Mouse (Mus musculus) naive thymus-derived CD4-positive, alpha-beta T cell, adult 2 months (primary cell): ENCODE data around the gene Trim66.

Experiments
- DNase-seq: peaks from one replicate; pipeline ENCODE4 v3.0.0-alpha.2; 2011; ENCODE audit warnings: low read depth

The Trim66 gene

GRCm38 (mm10) chr7:109508034-109508433, at the start of gene Trim66:
TSS of gene Trim66 (minus strand) at chr7:109508134.
- no peak for DNase-seq

- DNase-seq = no peak
These were observed 38.8 kb upstream of the Trim66 start for GRCm38 (mm10) chr7:109546726-109547125.

DNA sequence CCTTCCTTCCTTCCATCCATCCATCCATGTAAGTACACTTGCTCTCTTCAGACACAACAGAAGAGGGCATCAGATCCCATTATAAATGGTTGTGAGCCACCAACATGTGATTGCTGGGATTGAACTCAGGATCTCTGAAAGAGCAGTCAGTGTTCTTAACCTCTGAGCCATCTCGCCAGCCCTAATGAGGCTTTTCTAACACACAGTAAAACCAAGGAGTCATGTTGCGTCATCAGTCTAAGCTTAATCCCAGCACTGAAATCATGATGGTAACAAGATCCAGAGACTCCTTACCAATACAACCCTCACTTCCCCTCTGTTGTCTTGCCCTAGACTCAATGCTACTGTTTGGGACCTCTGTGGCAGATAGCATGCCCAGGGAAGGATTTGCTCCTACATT, 38.3 kb upstream of the Trim66 start:
- DNase-seq = no peak

DNA sequence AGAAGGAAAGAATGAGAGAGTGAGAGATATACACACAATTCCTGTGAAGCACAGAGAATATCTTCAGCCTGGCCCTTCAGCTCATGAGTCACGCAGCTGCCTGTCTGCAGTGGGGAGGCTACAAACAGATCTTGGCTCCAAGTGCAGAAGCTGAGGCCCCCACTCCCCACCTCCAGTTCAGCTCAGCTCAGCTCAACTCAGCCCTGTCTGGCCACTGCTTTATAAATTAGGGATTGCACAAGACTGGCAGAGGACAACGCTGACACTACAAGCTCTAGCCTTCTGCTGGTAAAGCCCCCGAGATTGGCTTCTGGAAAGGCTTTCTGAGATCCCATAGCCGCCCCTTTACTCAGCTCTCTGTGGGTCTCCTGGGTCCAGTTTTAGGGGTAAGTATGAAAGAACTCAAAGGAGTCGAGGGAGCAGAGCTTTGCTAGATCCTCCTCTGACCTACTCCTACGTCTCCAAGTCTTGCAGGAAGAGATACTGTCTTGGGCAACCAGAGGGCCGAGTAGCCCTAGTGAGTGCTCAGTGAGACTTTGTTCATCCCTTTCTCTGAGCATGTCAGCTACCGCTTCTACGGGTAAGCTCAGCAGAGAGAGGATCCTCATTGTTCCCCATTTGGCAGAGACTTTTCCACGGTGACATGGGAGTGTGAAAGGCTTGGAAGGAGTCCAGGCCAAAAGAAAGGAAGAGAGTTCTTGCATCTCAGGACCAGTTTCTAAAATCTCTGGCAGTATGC, 37.5 kb upstream of the Trim66 start:
- DNase-seq = no peak

GRCm38 (mm10) chr7:109544792-109545191, 36.9 kb upstream of the Trim66 start:
- no peak for DNase-seq

GRCm38 (mm10) chr7:109542364-109542628, 34.4 kb upstream of the Trim66 start:
- no peak for DNase-seq

DNA sequence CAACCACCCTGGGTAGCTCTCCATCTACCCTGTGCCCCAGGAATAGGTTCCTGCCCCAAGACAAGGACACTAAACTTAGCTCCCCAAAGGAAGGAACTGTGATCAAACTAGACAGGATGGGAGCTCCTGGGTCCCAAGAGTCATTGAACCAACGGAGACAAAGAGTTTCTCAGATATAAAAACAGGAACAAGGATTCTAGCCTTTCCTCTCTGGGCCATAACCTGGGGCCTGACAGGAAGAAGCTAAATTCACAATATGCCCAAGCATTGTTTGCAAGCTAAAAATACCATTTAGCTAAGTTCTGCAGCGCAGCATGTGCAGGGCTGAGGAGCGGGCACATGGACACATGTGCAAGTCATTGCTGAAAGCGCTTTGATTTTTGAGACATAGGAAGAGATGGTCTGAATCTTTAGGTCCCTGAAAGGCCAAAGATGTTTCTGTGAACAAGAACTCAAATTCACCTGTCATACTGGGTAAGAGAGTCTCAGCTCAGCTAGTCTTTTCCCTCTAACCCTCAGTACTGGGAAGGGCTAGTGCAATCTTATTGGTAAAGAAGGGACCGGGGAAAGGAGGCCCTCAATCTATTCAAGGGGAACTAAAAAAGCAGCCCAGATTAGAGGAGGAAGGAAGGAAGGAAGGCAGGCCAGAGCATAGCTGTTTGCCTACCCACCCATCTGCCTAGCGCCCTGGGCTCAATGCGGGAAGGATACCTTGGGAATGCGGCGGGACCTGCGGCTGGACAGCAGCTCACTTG, 33.9 kb upstream of the Trim66 start:
- no peak for DNase-seq

DNA sequence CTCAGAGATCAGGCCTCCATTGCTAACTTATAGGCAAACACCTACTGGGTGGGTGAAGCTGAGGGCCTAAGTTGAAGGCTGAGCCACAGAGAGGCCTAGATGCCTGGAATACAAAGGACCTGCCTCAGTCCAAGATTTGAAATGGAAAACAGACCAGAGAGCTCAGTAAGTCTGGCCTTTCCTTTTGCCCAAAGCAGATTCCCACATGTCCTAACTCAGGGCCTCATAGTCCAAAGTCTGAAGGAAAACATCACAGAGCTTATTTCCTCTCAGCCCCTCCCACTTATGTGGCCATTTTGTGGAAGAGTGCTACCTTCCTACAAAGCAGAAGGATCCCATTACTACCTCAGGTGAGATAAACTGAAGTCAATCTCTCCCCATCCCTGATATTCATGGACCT, 33.0 kb upstream of the Trim66 start:
- DNase-seq = no peak

DNA sequence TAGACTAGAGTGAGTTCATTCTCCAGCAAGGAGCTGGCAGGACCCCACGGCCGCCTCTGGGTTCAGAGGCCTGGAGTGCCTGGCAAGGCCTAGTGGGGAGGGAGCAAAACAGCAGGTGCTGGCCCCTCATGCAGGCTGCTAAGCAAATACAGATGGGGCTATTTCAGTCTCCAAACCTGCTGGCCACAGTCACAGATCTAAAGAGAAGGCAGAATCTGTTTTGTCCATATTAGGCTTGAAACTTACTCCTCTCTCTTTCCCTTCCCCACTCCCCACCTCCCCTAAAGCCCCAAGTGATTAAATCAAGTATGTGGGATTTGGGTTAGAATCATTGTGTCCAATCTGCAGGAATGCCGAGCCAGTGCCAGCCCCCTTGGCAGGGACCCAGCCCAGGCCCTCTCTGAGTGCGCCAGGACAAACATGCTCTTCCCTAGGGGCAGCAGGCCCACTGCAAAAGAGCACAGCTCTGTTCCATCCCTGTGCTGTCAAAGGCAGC, 28.6 kb upstream of the Trim66 start:
- DNase-seq = no peak

DNA sequence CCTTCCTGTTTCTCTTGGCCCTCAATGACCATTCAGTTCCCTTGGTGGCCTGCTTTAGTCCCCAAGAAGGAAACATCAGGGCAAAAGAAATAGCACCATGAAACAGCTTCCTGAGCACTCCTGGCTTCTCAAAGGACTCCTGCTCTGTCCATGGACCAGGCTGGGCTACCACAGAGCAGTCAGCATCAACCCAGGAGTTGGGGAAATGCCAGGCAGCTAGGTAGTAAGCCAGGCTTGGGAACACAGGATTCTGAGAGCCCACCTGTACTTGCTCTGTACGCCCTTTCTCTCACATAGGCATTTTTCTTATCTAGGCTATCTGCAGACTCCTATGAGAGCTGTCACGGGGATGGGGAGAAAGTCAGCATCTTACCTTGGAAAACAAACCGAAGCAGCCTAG, 27.0 kb upstream of the Trim66 start:
- DNase-seq = no peak

GRCm38 (mm10) chr7:109533888-109534287, 26.0 kb upstream of the Trim66 start:
- DNase-seq = no peak

DNA sequence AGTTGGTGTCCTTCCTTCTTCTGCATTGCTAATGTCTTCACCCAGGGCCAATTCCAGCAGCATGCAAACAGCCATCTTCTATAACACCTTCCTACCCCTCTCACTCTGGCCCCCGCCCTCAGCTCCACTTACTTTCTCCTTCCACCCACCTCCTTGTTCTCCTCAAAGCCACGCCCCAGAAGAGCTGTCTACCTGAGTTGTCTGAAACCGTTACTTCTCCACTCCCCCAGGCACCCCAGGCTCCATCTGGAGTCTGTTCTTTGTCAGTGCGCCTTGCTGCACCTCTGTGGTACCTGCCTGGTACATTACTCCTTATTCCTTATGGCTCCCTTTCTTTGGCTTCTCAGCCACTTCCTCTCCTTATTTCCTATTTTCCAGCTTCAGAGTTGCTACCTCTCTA, 25.2 kb upstream of the Trim66 start:
- DNase-seq = no peak

GRCm38 (mm10) chr7:109532691-109533090, 24.8 kb upstream of the Trim66 start:
- DNase-seq = no peak

DNA sequence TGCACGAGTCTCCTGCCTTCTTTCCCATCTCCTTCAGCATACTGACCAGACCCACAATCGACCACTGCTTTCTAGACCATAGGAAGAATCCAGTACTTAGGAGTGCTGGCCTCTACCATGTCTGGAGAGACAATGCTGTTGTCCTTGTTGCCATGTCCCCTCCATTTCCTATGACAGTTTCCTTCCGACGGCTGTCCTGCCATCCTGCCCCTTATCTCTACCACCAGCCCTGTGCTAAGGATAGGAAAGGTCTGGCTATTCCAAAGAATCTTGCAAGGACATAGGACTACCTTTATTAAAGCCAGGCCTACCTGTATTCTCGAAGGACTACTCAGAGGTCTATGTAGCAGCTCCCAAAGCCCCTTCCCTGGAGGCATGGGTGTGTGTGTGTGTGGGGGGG, 23.6 kb upstream of the Trim66 start:
- DNase-seq = no peak

DNA sequence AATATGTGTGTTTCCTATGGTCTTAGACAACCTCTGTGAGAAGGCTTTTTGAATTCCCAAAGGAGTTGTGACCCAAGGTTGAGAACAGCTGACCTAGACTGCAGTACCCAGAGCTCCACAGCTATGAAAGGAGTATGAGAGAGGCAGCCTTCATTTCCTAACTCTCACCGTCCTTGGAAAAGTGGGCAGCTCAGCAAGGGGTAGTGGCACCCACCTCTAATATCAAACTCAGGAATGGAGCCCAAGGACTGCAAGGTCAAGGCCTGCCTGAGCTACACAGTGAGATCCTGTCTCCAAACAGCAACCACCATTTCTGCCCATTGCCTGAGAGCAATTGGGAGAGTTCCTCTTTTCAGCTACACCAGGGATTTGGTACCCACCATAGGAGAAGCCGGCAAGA, 21.8 kb upstream of the Trim66 start:
- no peak for DNase-seq

DNA sequence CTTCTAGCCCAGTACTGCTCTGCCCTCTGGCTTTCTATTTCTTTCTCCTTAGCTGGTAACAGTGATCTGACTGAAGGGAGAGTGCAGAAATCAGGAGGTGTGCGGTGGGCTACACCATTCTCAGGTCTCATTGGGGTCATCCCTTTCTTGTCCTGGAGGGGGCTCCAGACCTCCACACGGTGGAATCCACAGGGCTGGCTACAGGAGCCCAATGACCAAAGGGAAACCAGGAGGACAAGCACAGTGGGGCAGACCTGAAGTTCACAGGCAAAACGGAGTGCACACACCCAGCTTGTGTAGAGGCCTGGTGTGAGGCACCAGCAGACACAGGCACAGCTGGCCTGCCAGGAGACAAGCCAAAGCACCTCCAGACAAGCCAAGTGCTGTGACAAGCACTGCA, 20.4 kb upstream of the Trim66 start:
- DNase-seq = no peak

GRCm38 (mm10) chr7:109527536-109527935, 19.6 kb upstream of the Trim66 start:
- no peak for DNase-seq

GRCm38 (mm10) chr7:109525740-109526663, 18.1 kb upstream of the Trim66 start:
- no peak for DNase-seq

- DNase-seq = no peak
These were observed 16.8 kb upstream of the Trim66 start for GRCm38 (mm10) chr7:109524763-109525162.

GRCm38 (mm10) chr7:109524442-109524744, 16.5 kb upstream of the Trim66 start:
- no peak for DNase-seq

GRCm38 (mm10) chr7:109523741-109524441, 16.0 kb upstream of the Trim66 start:
- no peak for DNase-seq

DNA sequence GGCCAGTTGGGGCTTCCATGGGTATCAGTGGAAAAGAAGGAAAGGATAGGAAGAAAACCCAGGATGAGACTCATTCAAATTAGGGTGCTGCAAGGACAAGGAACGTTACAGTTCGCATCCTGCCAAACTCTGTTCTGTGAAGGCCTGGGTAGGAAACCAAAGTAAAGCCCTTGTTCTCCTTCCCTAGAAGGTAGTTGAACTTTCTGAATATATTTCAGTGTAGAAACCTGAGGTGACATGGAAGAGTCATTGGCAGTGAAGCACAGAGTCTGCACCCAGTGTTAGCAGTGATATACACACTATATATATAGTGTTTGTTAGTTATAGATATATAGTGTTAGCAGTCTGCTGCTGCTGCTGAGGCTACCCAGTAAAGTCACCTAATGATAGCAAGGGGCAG, 15.4 kb upstream of the Trim66 start:
- no peak for DNase-seq
